Mouse (Mus musculus) embryonic facial prominence, embryonic 10.5 days (tissue): ENCODE results near the gene BC004004. TPM values are rescaled to one million over a fixed set of nuclear protein-coding genes. Genes with fewer than 3 reads are reported as not detected.
A peak's percentile ranks its signal among the peaks of the same experiment; 100 is the strongest.

Source experiments
- DNase-seq: peaks from one replicate; pipeline ENCODE4 v3.0.0-alpha.2; 2017; ENCODE audit warnings: low spot score
- H3K27ac ChIP-seq: fragments of 300-500 bp; sonication (generic); replicated peaks from 2 replicates; pipeline ENCODE4 v1.5.1; 2016; ENCODE audit warnings: mild to moderate bottlenecking
- H3K27me3 ChIP-seq: fragments of 300-500 bp; sonication (generic); replicated peaks from 2 replicates; pipeline ENCODE4 v1.6.1; 2016; ENCODE audit warnings: low read depth, mild to moderate bottlenecking; ENCODE audit not compliant: poor library complexity, severe bottlenecking
- H3K36me3 ChIP-seq: fragments of 300-500 bp; sonication (generic); replicated peaks from 2 replicates; pipeline ENCODE4 v1.6.1; 2016; ENCODE audit warnings: mild to moderate bottlenecking, moderate library complexity
- H3K4me1 ChIP-seq: fragments of 300-500 bp; sonication (generic); 2 replicates; pipeline ENCODE4 v1.6.1; 2016
- H3K4me3 ChIP-seq: fragments of 300-500 bp; sonication (generic); 2 replicates; pipeline ENCODE4 v1.5.1; 2016; ENCODE audit warnings: mild to moderate bottlenecking, moderate library complexity
- H3K9me3 ChIP-seq: fragments of 300-500 bp; sonication (generic); 2 replicates; pipeline ENCODE4 v1.6.1; 2016; ENCODE audit warnings: mild to moderate bottlenecking
- WGBS: fragments of 180-500 bp; shearing (Covaris S2); methylation state at CpG from one replicate; pipeline ENCODE4 v1.1.7; 2016; 5-methylcytosine and 5-hydroxymethylcytosine counted together
- polyA plus RNA-seq: library from polyadenylated mRNA; unstranded; fragments of >200 nt; fragmentation: Nextera tagmentation; extraction: Ambion mirVana; gene quantifications from 2 replicates; pipeline ENCODE4 v1.2.1, GENCODE M21; 2016

The BC004004 gene
- polyA plus RNA-seq, 1 experiment from 2014 or later: 47.8 TPM

DNA sequence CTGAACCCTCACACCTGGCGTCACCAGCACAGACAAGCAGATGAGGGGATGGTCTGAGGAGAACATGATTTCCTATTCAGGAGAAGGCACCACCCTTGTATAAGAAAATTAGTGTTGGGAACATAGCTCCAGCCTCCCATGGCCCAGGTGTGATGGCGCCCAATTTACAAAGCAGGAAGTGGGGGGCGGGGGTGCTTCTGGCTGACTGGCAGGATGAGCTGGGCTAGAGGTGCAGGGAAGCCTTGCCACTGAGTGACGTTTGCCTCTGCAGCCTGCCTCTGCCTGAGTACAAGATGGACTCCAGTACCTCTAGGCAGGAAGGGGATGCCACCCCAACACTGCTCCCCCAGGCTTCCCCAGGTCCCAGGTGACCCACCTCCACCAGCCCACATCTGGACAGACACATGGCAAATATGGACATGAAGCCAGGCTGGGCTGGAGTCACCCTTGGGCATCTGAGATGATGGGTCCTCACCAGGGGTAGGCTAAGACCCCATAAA lies 63.6 kb downstream of the BC004004 start:
- no peaks in the 10 kb centered on the region for H3K9me3 ChIP-seq
- no peak overlapping the region for H3K27ac ChIP-seq
- peaks cover 20% of the 10 kb centered on the region for H3K27me3 ChIP-seq
- peaks cover 76% of the 10 kb centered on the region for H3K36me3 ChIP-seq
- no peak for DNase-seq
- peaks cover 18% of the 10 kb centered on the region for H3K4me1 ChIP-seq
- no peak overlapping the region for H3K4me3 ChIP-seq
- WGBS: 81% methylated on average over 4 of the region's 4 CpGs

DNA sequence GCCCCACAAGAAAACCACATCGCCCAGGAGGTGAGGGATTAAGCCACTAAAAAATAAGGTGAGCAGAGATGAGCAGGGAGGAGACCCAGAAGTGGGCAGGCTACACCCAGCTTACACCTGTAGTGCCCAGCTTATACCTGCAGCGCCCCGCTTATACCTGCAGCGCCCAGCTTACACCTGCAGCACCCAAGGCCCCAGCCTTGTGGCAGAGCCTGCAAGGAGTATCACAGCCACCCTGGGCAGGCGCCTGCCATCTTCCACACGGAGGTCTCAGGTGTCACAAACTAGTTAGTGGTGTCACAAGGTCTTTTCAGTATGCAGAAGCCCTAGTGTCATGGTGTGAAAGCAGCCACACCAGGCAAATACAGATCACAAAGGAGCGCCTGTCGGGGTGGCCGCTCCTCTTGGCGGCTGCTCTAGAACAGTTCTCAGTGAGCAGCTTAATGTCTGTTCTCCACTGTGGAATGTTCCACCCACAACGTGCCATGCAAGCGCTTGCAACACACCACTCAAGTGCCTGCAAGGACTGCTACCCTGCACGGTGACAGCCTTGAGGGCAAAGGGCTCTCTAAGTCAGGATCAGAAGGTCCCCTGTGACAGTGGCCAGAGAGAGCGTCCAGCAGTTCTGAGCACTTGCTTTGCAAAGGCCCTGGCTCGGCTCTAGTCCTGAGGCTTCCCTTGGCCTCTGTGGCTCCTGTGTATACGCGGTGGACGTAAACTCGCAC lies 67.8 kb downstream of the BC004004 start:
- Histone ChIP-seq H3K9me3 (no peaks in the 10 kb centered on the region), H3K27me3 (no peaks in the 10 kb centered on the region), H3K4me1 (peaks cover 17% of the 10 kb centered on the region), H3K27ac (no peak overlapping the region), H3K36me3 (peaks cover 95% of the 10 kb centered on the region), H3K4me3 (no peak overlapping the region)
- no peak for DNase-seq
- 92% methylated on average over 19 of the region's 19 CpGs for WGBS

DNA sequence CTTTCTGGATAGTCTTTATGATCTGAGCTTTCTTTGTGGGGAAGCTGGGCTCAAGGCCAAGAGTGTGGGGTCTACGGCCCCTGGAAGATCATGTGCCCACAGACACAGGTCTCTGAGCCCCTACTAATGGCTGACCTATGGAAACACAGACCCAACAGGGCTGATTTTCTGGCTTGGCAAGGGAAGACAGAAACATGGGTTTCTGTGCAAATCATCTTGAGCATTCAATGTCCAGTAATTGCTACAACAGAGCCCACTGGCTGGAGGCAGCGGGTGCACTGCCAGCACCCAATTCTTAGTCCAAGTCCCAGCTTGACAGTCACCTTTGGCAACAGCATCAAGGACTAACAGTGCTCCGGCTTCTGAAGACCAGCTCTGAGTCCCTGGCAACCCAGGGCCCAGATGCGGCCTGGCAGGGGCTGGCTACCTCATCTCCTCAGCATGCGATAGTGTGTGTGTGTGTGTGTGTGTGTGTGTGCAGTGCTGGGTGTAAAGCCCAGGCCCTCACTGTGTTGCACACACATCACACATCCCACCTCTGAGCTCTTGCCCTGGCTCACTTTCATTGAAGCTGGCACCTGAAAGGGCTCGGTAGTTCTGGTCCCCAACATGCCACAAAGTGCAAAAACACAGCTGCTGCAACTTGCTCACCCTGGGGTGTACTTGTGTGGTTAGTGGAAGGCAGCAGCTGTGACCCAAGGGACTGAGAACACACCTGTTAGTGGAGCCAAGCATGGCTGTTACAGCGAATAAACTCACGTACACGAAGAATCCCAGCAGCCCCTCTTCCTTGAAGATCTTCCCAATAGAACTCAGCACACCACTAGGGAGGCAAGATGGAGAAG lies 69.6 kb downstream of the BC004004 start:
- WGBS: 94% methylated on average over 9 of the region's 9 CpGs

DNA sequence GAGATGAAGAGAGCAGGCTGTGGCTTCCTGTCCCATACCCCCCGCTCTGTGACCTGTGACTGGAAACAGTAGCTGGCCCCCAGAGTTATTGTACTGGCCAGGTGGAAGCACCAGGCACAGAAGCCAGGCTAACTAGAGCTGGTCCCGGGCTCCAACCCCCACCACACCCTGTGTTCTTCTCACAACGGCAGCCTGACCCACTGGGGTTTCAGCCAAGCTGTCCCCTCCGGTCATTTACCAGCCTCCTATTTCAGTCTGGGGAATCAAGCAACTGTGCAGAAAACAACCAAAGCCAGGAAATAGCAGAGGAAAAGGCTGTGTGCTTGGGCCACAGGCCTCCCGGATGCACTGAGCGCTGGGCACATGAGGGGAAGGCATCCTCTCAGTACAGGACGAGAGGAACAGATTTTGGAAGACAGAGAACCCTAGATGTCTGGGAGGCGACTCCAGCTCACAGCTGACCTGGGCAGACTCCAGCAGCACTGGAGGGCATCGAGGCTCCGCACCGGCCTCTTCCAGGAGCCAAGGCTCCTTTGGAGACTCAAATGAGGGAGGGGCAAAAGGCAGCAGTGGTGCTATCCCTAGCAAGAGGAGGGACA lies 70.7 kb downstream of the BC004004 start:
- WGBS: 82% methylated on average over 11 of the region's 11 CpGs
- H3K27me3 ChIP-seq: no peaks in the 10 kb centered on the region
- peaks cover 37% of the 10 kb centered on the region for H3K4me1 ChIP-seq
- H3K27ac ChIP-seq: no peak overlapping the region
- H3K36me3 ChIP-seq: peaks cover 94% of the 10 kb centered on the region
- H3K9me3 ChIP-seq: no peaks in the 10 kb centered on the region
- no peak overlapping the region for H3K4me3 ChIP-seq
- DNase-seq: no peak

More for the DNA sequence above, 69.6 kb downstream of the BC004004 start:
- H3K27me3 ChIP-seq: no peaks in the 10 kb centered on the region
- H3K4me3 ChIP-seq: no peak overlapping the region
- DNase-seq: no peak
- H3K27ac ChIP-seq: no peak overlapping the region
- H3K9me3 ChIP-seq: no peaks in the 10 kb centered on the region
- peaks cover 94% of the 10 kb centered on the region for H3K36me3 ChIP-seq
- peaks cover 32% of the 10 kb centered on the region for H3K4me1 ChIP-seq

DNA sequence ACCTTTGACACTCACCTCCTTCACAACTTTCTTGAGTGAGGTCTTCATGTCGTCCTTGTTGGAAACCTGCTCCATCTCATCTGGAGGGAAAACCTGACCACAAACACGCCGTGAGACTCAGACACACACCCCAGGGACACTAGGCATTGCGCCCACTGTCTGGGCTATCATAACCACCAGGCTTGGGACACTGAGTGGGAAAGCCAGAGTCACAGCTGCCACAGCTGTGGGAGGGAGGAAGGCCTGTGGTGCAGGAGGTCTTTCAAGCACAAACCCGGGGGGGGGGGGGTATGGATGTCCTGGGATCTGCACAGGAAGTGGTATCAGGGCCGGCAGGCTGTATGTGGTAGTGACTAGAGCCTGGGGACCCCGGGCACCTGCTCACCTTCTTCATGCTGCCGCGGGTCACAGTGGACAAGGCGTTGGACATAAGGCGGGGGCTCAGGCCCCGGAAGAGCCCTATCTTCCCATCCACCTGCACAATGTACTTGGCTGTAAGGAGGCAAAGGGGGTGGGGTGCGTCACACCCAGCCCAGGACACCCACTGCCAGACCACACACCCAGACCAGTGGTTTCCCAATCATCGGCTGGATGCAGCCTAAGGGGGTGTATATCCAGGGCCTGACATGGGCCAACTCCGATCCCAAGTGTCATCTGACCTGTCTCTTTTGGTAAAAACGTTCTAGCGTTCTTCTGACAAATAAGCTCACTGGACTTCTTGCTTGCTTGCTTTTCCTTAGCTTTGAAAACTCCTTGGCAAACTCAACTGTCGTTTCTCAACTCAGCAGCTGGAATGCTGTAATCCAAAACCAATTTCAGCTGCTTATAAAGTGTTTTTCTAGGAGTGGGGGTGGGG lies 72.0 kb downstream of the BC004004 start:
- DNase-seq: no peak
- Histone ChIP-seq H3K4me3 (peak overlapping the region; percentile 23; the same call in 1 of the 2 replicates), H3K27ac (peak overlapping the region; percentile 76), H3K9me3 (no peaks in the 10 kb centered on the region), H3K36me3 (peaks cover 95% of the 10 kb centered on the region), H3K4me1 (peaks cover 40% of the 10 kb centered on the region), H3K27me3 (no peaks in the 10 kb centered on the region)
- WGBS: 80% methylated on average over 18 of the region's 18 CpGs

DNA sequence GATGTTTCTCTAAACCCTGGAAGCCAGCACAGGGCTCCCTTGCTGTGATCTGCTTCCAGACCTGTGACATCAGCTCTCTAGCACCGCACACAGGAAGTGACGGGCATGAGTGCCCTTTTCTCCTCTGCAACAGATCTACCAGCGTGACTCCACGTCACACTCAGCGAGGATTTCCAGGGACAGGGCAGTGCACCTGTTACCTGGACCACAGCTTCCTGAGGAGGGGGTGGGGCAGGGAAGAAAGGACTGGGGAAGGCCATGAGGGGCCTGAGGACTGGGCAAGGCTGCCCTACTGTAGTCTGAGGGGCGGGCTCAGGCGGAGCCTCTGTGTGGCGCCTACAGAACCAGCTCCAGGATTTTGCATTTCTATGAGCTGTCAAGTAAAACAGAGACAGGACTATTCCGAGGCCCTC lies 73.0 kb downstream of the BC004004 start:
- Histone ChIP-seq H3K27ac (peak overlapping the region; percentile 76), H3K4me1 (peaks cover 50% of the 10 kb centered on the region), H3K27me3 (no peaks in the 10 kb centered on the region), H3K36me3 (peaks cover 85% of the 10 kb centered on the region), H3K4me3 (peak overlapping the region; percentile 23), H3K9me3 (no peaks in the 10 kb centered on the region)
- peak; percentile 40 for DNase-seq
- WGBS: 19% methylated on average over 9 of the region's 9 CpGs

DNA sequence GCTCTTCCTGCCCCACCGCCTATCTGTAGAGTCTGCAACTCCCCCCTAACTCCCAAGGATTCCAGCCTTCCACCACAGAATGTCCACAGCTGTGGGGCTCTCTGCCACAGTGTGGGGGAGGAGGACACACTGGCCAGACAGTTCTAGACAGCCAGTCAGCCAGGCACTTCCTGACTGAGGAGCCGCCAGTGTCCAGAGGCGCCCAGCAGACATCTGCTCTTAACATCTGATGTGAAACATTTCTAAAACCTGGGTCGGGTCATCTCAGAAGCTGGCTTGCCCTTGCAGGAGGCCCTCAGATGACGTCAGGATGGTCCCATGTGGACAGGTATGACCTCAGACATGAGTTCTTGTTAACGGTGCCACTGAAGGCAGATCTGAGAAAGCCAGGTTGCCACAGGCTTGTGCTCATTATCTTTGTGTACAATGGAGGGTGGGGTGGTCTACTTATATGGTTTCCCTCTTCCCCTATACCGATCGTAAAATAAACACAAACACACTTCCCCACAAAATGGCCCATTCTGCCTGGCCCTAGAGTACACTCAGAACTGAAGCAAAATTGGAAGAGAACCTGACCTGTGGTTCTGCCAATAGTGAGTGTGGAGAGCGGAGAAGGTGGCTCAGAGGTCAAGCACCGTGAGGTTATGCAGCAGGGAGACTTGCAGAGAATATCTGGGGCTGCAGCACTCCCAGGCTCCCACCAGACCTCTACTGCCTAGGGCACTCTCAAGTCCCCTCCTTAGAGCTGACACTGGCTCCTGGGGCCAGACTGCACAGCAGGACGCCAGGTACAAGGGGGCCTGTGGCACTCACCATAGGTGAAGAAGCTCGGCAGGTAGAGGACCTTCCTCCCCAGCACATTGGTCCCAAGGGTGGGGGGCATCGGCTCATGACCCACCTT lies 73.7 kb downstream of the BC004004 start:
- Histone ChIP-seq H3K4me3 (peak overlapping the region; percentile 23), H3K27ac (peak overlapping the region; percentile 76), H3K9me3 (no peaks in the 10 kb centered on the region), H3K4me1 (peaks cover 53% of the 10 kb centered on the region), H3K27me3 (no peaks in the 10 kb centered on the region), H3K36me3 (peaks cover 78% of the 10 kb centered on the region)
- WGBS: 42% methylated on average over 13 of the region's 13 CpGs
- DNase-seq: peak; percentile 48

DNA sequence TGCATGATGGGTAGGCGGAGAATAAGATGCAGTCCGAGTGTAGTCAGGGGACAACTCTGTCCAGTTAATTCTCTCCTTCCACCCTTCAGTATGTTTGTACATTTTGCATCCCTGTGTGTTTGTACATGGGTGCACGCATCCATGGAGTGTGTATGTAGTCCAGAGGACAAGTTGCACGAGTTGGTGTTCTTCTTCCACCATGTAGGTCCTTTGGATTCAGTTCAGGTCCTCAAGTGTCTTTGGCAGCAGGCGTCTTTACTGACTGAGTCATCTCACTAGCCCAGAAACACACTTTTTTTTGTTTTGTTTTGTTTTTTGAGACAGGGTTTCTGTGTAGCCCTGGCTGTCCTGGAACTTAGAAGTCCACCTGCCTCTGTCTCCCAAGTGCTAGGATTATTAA lies 74.7 kb downstream of the BC004004 start:
- DNase-seq: no peak
- peaks cover 69% of the 10 kb centered on the region for H3K36me3 ChIP-seq
- 94% methylated on average over 5 of the region's 5 CpGs for WGBS

DNA sequence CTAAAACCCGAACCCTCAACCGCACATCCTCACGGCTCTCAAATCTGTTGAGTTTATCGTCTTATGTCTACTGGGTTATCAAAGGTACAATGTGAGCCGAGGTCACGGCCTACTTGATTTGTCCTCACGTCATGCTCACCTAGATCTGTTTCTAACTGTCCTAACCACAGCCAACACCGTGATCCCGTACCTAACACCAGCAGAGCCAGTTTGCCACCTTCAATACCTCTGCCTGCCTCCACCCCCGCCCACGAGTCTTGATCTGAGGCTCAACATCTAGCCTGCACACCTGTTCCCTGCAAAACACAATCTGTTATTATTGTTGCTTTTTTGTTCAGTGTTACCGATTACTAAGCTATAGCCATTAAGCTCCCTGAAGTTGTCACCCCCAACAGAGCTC lies 76.7 kb downstream of the BC004004 start:
- Histone ChIP-seq H3K4me1 (peaks cover 60% of the 10 kb centered on the region), H3K4me3 (peak overlapping the region; percentile 98; the same call in 1 of the 2 replicates), H3K27ac (no peak overlapping the region), H3K36me3 (peaks cover 48% of the 10 kb centered on the region), H3K27me3 (no peaks in the 10 kb centered on the region), H3K9me3 (no peaks in the 10 kb centered on the region)
- WGBS: 96% methylated on average over 12 of the region's 12 CpGs
- no peak for DNase-seq

More for the DNA sequence above, 74.7 kb downstream of the BC004004 start:
- H3K9me3 ChIP-seq: no peaks in the 10 kb centered on the region
- H3K27ac ChIP-seq: no peak overlapping the region
- no peak overlapping the region for H3K4me3 ChIP-seq
- no peaks in the 10 kb centered on the region for H3K27me3 ChIP-seq
- peaks cover 59% of the 10 kb centered on the region for H3K4me1 ChIP-seq

DNA sequence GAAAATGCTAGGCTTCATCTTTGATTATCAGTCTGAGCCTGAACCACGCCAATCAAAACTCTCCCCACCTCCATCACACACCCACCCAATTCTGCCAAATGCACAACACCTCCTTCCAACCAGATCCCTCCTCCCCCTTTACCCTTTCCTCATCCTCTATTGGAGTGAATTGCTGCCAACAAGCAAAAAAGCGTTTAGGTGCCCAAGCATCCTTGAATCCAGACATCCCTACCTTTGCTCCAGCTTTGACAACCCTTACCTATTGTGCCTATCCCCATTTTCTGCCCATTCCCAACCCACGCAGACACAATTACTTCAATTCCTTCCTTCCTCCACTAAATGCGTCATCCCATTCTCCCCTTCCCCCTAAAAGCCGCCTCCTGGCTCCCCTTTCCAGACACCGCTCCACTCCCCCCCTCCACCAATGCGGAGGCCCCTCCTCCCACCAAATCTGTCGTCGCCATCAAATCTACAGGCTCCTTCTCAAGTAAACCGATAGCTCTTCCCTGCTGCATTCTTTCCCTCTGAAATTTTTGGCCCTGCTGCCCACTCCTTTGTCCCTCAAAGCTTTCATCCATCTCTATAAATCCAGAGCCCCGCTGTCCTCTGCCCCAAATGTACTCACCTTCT lies 78.0 kb downstream of the BC004004 start:
- Histone ChIP-seq H3K4me1 (peaks cover 47% of the 10 kb centered on the region), H3K4me3 (peak overlapping the region; percentile 98), H3K9me3 (no peaks in the 10 kb centered on the region), H3K27ac (peak overlapping the region; percentile 97), H3K27me3 (no peaks in the 10 kb centered on the region), H3K36me3 (peaks cover 37% of the 10 kb centered on the region)
- DNase-seq: peak; percentile 71
- 6% methylated on average over 11 of the region's 11 CpGs for WGBS
